Mouse (Mus musculus) layer of hippocampus, postnatal 10 days (tissue): ENCODE measurements around the gene Mroh2b. TPM values are rescaled to one million over a fixed set of nuclear protein-coding genes. Genes with fewer than 3 reads are reported as not detected.

Source experiments
- DNase-seq, 2 experiments: peaks; one replicate each; pipeline ENCODE4 v3.0.0; 2021; ENCODE audit warnings: low spot score in 2 of 2
- long read RNA-seq: library from polyadenylated mRNA; stranded (forward); transcript quantifications from one replicate; pipeline ENCODE4 v2.0.0, GENCODE M21; 2023
- total RNA-seq, 2 experiments: library from RNA; stranded (reverse); gene quantifications; 2 replicates each; pipeline ENCODE4 v1.2.3; 2021

Mroh2b gene
- not detected for total RNA-seq
- long read RNA-seq: 0 reads

DNA sequence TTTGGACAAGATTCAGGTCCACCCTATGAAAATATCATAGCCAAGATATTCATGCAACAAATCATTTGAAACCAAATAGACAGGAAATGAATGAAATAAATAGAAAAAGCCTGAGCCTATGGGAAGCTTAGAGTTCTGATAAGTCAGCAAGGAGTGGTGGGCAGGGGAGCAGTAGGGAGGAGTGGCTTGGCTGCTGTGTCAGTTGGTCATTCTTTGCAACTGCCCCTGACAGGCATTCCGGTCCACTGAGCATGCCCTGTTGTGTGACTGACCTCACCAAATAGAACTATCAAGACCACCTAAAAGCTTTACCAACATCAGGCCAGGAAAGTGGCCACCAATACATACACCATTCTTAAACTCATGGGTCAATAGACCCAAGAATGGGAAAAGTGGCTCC lies at the start of gene Mroh2b:
Gene Mroh2b, plus strand, starts transcription at position 301 of the 400 bp plus-strand sequence.
- DNase-seq: no peak

DNA sequence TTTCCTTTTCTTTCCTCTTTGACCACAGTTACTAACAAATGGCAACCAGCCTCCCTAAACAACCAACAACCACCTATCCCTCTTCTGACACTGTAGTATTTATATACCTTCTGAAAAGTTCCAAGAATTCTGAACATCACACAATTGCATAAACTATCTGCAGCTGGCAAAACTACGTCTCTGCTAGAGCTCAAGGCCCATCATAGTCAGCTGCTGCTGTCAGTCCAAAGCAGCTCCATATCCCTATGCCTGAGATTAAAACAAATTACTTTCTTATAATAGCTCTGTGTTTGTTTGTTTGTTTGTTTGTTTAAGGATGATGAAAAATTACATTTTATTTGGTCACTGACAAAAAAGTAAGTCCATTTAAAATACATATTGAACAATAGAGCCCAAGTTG lies 48.5 kb upstream of the Mroh2b start:
- no peak for DNase-seq

DNA sequence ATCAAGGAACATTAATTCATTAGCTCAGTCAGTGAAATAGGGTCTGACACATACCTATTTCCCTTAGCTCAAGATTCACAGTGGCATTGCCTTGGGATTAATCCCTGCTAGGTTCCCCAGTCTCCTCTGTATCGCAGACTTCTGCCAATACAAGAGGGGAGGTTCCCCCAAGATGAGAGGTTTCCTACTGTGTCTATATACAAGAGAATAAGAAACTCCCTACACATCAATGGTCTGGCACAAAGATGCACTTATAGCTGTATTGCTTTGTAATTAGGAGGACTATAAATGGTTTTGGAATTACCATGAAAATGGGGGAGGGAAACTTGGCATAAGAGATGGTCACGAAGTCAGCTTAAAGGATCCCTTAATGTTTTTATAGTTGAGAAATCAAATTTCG lies 3.6 kb upstream of the Mroh2b start:
- DNase-seq: no peak

DNA sequence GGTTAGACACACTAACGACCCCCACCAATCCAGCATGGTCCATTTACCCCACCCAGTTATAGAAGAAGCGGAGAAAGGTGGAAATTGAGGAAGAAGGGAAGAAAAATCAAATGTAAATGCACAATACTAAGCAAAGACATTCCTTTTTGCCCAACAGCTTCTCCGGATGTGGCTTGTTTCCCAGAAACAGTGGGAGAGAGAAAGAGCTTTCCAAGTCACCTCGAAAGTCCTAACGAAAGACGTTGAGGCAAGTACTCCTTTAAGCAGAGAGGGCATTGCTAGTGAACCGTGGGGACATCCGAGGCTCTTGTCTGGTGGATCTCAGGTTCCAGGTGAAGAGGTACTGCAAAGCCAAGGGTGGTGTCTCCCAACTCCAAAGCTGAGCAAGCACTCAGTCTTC lies 36.2 kb downstream of the Mroh2b start:
- DNase-seq: no peak

DNA sequence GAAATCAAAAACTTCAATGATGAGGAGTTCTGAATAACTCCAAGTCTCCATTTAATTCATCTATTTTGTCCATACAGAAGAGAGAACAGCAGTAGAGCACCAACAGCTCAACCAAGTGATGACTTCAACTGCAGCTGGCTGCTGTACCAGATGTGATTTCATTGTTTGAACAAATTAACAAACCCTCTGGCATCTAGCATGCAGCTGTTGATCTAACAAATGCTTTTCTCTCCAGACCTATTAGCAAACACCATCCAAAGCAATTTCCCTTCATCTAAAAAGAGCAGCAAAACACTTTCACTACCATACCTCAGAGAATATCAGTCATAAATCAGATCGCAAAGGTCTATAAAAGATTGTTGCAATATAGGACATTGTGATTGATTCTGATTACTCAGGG lies 74.8 kb downstream of the Mroh2b start:
- no peak for DNase-seq

DNA sequence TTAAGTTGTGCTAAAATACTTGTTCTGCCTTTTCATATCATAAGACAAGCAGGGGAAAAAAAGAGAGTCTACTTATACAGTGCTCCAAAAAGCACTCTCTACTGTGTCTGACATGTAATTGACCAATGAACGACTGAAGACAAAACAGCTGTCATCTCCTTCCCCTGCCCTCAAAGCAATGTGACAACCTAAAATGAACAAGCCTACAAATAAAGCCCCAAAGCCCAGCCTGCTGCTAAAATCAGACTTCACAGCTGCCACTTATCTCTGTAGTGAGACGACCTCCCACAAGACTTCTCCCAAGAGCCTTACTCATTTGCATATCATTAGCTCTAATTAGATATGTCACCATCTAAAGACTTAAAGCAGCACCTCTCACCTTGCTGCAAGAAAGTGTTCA lies 104.4 kb downstream of the Mroh2b start:
- no peak for DNase-seq

DNA sequence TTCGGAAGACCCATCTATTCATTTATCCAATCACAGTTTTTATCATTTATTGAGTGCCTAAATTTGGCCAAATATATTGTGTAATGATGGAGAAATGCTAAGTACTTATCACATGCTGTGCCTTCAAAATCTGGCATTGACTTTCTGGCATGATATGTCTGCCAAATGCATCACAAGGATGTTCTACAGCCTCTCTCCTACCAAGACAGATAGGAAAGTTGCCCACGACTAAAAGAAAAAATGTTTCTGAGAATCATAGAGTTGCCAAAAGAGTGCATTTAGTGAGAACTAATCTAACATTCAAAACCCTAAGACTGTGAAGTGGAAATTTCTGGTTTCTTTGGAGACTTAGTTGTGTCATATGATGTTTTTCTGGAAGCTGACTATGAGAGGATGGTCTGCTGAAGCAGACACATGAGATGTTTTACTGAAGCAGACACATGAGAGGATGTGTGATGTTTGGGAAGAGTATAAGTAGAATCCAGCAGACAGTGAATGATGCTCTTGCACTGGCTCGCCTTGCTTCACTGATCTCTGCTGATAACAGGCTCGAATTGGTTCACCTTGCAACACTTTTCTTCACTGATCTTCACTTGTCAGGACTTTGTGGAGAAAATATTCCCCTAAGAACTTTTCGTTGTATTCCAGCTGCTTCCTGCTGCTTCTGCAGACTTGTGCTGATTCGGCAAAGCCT lies 105.1 kb downstream of the Mroh2b start:
- DNase-seq: no peak

DNA sequence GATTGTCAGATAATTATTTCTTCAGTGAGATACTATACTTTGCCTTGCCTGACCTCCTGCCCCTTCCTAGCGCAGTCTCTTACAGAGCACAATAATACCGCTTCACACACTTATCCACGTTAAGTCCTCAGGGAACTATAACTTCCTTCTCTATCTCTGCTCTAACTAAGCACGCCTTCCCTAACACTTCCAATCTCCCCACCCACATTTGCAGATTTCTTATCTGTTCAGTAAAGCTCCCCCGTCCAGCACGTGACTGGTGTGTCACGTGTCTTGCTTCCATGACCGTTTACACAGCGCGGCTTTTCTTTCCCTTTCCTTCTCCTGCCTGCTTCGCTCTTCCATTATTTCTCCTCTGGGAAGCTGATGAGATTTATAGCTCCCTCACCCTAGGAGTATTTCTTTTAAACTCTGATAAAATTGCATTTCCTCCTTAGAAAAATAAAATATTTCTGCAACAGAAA lies 111.1 kb downstream of the Mroh2b start:
- DNase-seq: no peak

Other genes with a start within 250 kb of the Mroh2b start
- not detected for gene C6, start 171.6 kb upstream of the Mroh2b start, total RNA-seq
- gene C7, start 165.0 kb downstream of the Mroh2b start, total RNA-seq: under 1 TPM; 0.11 to 0.18 TPM
- 1 to 10 TPM; 1.5 to 3.2 TPM for gene Card6, start 209.8 kb downstream of the Mroh2b start, total RNA-seq
- gene Rpl37, start 217.9 kb downstream of the Mroh2b start, total RNA-seq: 100 to 1,000 TPM; 260 to 290 TPM
- gene Prkaa1, start 245.1 kb downstream of the Mroh2b start, total RNA-seq: 10 to 100 TPM; 19.9 to 21.3 TPM